Mouse (Mus musculus) lung, embryonic 14.5 days (tissue): ENCODE measurements around the gene Cog7. TPM values are rescaled to one million over a fixed set of nuclear protein-coding genes. Genes with fewer than 3 reads are reported as not detected.
A peak's percentile ranks its signal among the peaks of the same experiment; 100 is the strongest.

Experiments used
- ATAC-seq: fragments of 200-750 bp; cut with Nextera tagmentation; 2 replicates; pipeline ENCODE4 v1.8.0; 2017; ENCODE audit warnings: mild to moderate bottlenecking, moderate TSS enrichment, moderate library complexity; ENCODE audit not compliant: insufficient read depth
- DNase-seq: peaks from one replicate; pipeline ENCODE4 v3.0.0-alpha.2; 2015
- H3K27ac ChIP-seq: fragments of 300-500 bp; sonication (generic); 2 replicates; pipeline ENCODE4 v1.5.1; 2014; ENCODE audit warnings: low read depth, mild to moderate bottlenecking, moderate library complexity
- H3K27me3 ChIP-seq: fragments of 300-500 bp; sonication (generic); 2 replicates; pipeline ENCODE4 v1.6.1; 2014; ENCODE audit warnings: low read length, control low read depth; ENCODE audit not compliant: insufficient read depth
- H3K36me3 ChIP-seq: fragments of 300-500 bp; sonication (generic); 2 replicates; pipeline ENCODE4 v1.6.1; 2014; ENCODE audit warnings: control low read depth; ENCODE audit not compliant: insufficient read depth
- H3K4me1 ChIP-seq: fragments of 300-500 bp; sonication (generic); 2 replicates; pipeline ENCODE4 v1.6.1; 2014; ENCODE audit warnings: antibody characterized with exemption, control low read depth; ENCODE audit not compliant: insufficient read depth
- H3K4me2 ChIP-seq: fragments of 300-500 bp; sonication (generic); 2 replicates; pipeline ENCODE4 v1.6.1; 2014; ENCODE audit warnings: mild to moderate bottlenecking
- H3K4me3 ChIP-seq: fragments of 300-500 bp; sonication (generic); 2 replicates; pipeline ENCODE4 v1.5.1; 2014; ENCODE audit warnings: low read depth, low read length
- H3K9ac ChIP-seq: fragments of 300-500 bp; sonication (generic); 2 replicates; pipeline ENCODE4 v1.6.1; 2014
- H3K9me3 ChIP-seq: fragments of 300-500 bp; sonication (generic); 2 replicates; pipeline ENCODE4 v1.6.1; 2016; ENCODE audit warnings: low read depth, low read length, control low read depth
- CTCF ChIP-seq: IDR thresholded peaks from 2 replicates; pipeline ENCODE4 v1.5.1; 2016; ENCODE audit warnings: antibody characterized with exemption, low read depth
- WGBS: fragments of 180-500 bp; shearing (Covaris S2); extraction: QIAGEN DNeasy Blood & Tissue Kit; methylation state at CpG from one replicate; pipeline ENCODE4 v1.1.7; 2014; 5-methylcytosine and 5-hydroxymethylcytosine counted together
- polyA plus RNA-seq: library from polyadenylated mRNA; unstranded; fragments of >200 nt; fragmentation: Nextera tagmentation; extraction: Ambion mirVana; gene quantifications from 2 replicates; pipeline ENCODE4 v1.2.1, GENCODE M21; 2014

Cog7 gene
- polyA plus RNA-seq, 1 experiment from 2014 or later, result 23.1 TPM

DNA sequence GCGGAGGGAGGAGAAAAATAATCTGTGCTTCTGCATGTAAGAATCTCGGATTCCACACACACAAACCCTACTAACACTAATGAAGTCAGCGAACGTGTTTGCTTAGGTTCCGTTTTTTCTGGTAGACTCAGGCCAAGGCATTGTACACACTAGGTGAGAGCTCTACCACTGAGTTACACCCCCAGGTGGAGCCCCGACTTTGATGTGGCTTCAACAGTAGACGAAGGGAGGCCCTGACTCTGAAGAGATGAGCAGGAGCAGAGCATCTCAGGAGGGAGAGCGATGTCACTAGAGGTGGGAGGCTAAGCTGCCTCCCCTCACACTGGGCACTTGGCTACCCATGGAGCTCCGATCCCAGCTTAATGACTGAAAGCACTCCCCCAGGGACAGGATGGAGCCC is 12.7 kb downstream of the Cog7 start:
- WGBS, result 86% methylated on average over 9 of the region's 9 CpGs
- Histone ChIP-seq H3K27me3 (no peaks in the 10 kb centered on the region), H3K4me1 (no peaks in the 10 kb centered on the region), H3K36me3 (peaks cover 29% of the 10 kb centered on the region; the same call in 1 of the 2 replicates), H3K4me2 (no peak overlapping the region), H3K4me3 (no peak overlapping the region), H3K9ac (no peak overlapping the region), H3K9me3 (no peaks in the 10 kb centered on the region), H3K27ac (no peak overlapping the region)
- no peak for TF ChIP-seq CTCF
- ATAC-seq (no peak), DNase-seq (no peak)

GRCm38 (mm10) chr7:121968242-121968641 is 13.3 kb downstream of the Cog7 start:
- Histone ChIP-seq H3K4me2 (no peak overlapping the region), H3K27ac (no peak overlapping the region), H3K4me1 (no peaks in the 10 kb centered on the region), H3K4me3 (no peak overlapping the region), H3K27me3 (no peaks in the 10 kb centered on the region), H3K9me3 (no peaks in the 10 kb centered on the region), H3K36me3 (peaks cover 30% of the 10 kb centered on the region; the same call in 1 of the 2 replicates), H3K9ac (no peak overlapping the region)
- no peak for DNase-seq
- TF ChIP-seq CTCF, result no peak
- WGBS, result 59% methylated on average over 8 of the region's 8 CpGs
- no peak for ATAC-seq

DNA sequence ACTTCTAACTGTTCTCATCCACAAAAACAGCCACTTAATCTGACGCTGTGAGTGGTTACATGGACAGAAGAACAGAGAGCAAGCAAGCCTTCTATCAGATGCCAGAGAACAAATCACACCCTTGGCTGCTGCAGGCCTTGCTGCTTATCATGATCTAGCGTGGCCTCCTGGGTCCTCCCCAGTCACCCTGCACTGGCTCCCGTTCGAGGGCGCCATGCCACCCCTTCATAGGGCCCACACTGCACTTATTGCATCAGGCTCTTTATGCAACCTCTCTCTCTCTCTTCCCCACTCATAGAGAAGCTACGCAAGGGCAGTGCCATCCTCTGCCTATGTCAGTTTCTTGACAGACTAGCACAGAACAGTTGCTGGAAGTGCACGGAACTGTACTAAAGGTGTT is 15.3 kb downstream of the Cog7 start:
- Histone ChIP-seq H3K9ac (no peak overlapping the region), H3K27ac (no peak overlapping the region), H3K4me3 (no peak overlapping the region), H3K9me3 (no peaks in the 10 kb centered on the region), H3K36me3 (peaks cover 45% of the 10 kb centered on the region), H3K27me3 (no peaks in the 10 kb centered on the region), H3K4me2 (no peak overlapping the region), H3K4me1 (no peaks in the 10 kb centered on the region)
- DNase-seq (no peak), ATAC-seq (no peak)
- TF ChIP-seq CTCF, result no peak
- 87% methylated on average over 7 of the region's 7 CpGs for WGBS

- DNase-seq (peak; percentile 82), ATAC-seq (peak; percentile 14; the same call in 1 of the 2 replicates)
- H3K9me3 ChIP-seq, result no peaks in the 10 kb centered on the region
- 61% methylated on average over 6 of the region's 6 CpGs for WGBS
- no peak overlapping the region for H3K4me3 ChIP-seq
- H3K9ac ChIP-seq, result no peak overlapping the region
- H3K4me1 ChIP-seq, result no peaks in the 10 kb centered on the region
- H3K27ac ChIP-seq, result no peak overlapping the region
- TF ChIP-seq CTCF, result peak; percentile 72
- H3K4me2 ChIP-seq, result no peak overlapping the region
- peaks cover 32% of the 10 kb centered on the region for H3K36me3 ChIP-seq
- no peaks in the 10 kb centered on the region for H3K27me3 ChIP-seq
Measured at GRCm38 (mm10) chr7:121963883-121964398, 17.6 kb downstream of the Cog7 start.

DNA sequence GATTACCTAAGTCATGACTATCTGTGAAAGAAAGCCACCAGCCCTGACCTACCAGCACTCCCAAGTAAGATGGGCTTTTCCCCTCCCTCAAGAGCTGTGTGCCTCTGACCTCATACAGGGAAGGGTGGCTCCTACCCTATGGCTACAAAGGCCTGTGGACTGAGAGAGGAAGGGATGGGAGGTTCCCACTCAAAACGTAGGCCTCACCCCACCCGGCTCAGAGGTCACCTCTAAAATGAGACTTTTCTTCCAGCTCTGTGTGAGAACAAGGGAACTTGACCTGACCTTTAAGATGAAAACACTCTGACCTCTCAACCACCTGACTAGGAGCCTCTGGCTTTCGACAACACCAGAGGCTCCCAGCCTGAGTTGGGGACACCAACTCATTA is 18.9 kb downstream of the Cog7 start:
- Histone ChIP-seq H3K36me3 (peaks cover 28% of the 10 kb centered on the region), H3K4me3 (no peak overlapping the region), H3K4me2 (no peak overlapping the region), H3K9ac (no peak overlapping the region), H3K9me3 (no peaks in the 10 kb centered on the region), H3K4me1 (no peaks in the 10 kb centered on the region), H3K27ac (no peak overlapping the region), H3K27me3 (no peaks in the 10 kb centered on the region)
- no peak for DNase-seq
- 63% methylated on average over 3 of the region's 3 CpGs for WGBS
- no peak for TF ChIP-seq CTCF
- no peak for ATAC-seq

DNA sequence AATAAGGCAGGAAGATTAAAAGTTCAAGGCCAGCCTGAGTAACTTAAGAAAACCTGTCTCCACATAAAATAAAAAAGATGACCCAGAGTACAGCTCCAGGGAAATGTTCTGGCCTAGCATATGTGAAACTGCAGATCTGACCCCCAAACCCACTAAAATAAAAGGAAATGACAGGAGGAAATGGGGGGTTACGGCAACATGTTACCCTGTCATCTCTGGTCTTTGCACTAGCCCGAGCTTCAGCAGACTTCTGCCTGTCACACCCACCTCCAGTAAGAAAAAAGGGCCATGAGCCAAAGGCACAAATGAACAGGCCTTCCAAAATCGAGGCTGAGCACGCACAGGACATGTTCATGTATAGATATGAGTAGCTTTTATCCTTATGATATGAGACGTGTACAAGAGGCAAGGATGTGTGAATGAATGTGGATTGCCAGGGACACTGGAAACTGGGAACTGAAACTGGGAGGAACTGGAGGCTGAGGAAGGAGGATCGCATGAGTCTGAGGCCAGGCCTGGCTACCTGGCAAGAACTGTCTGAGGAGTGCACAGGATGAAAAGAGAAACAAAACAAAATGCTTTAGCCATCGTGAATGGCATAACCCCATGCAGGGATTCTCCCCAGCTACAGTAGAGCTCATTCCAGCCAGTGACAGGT is 19.5 kb downstream of the Cog7 start:
- Histone ChIP-seq H3K27me3 (no peaks in the 10 kb centered on the region), H3K9me3 (no peaks in the 10 kb centered on the region), H3K4me1 (no peaks in the 10 kb centered on the region), H3K27ac (no peak overlapping the region), H3K9ac (no peak overlapping the region), H3K4me3 (no peak overlapping the region), H3K4me2 (no peak overlapping the region), H3K36me3 (peaks cover 28% of the 10 kb centered on the region)
- ATAC-seq (no peak), DNase-seq (no peak)
- no peak for TF ChIP-seq CTCF
- 78% methylated on average over 7 of the region's 7 CpGs for WGBS

DNA sequence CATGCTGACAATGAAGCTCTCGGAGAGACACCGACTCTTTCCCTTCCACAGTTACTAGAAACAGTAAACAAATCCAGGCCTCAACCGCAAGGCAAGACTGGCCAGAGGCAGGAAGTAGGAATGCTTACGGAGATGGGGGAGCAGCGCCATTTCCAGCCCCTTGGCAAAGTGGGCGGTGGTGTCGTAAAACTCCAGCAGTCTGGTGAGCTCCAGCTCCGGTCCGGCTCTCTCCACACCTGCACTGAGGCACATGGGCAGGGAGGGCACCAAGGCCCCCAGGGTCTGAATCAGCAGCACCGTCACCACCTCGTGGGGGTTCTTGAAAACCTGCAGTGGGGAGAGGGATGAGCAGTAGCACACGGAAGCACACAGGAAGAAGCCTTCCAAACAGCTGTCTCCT is 25.7 kb downstream of the Cog7 start:
- WGBS, result 68% methylated on average over 12 of the region's 12 CpGs
- DNase-seq (no peak), ATAC-seq (no peak)
- no peak overlapping the region for H3K4me3 ChIP-seq
- no peaks in the 10 kb centered on the region for H3K9me3 ChIP-seq
- no peak overlapping the region for H3K4me2 ChIP-seq
- H3K36me3 ChIP-seq, result peaks cover 19% of the 10 kb centered on the region; the same call in 1 of the 2 replicates
- no peak overlapping the region for H3K9ac ChIP-seq
- TF ChIP-seq CTCF, result no peak
- no peaks in the 10 kb centered on the region for H3K4me1 ChIP-seq
- H3K27ac ChIP-seq, result no peak overlapping the region
- no peaks in the 10 kb centered on the region for H3K27me3 ChIP-seq
